Mouse (Mus musculus): ENCODE results near the gene Gm26602. TPM values are rescaled to one million over a fixed set of nuclear protein-coding genes. Genes with fewer than 3 reads are reported as not detected.
"Not testable (repeated sequence)": the region's sequence is repeated elsewhere in the genome, so short reads cannot be mapped to it uniquely, and the experiment has no call there.

Gene Gm26602
- polyA plus RNA-seq, 3 experiments from 2014 or later: 5.5 TPM; not detected in 2

GRCm38 (mm10) chr10:79934272-79934721, 23.6 kb downstream of the Gm26602 start:
- no peak for ATAC-seq

- ATAC-seq: no peak
Measured at GRCm38 (mm10) chr10:79934794-79935569, 24.3 kb downstream of the Gm26602 start.

- ATAC-seq: no peak
Measured at GRCm38 (mm10) chr10:79936284-79936910, 25.7 kb downstream of the Gm26602 start.

GRCm38 (mm10) chr10:79936911-79937441, 26.3 kb downstream of the Gm26602 start:
- ATAC-seq: peak; percentile 84

GRCm38 (mm10) chr10:79937775-79938526, 27.3 kb downstream of the Gm26602 start:
- ATAC-seq: no peak

DNA sequence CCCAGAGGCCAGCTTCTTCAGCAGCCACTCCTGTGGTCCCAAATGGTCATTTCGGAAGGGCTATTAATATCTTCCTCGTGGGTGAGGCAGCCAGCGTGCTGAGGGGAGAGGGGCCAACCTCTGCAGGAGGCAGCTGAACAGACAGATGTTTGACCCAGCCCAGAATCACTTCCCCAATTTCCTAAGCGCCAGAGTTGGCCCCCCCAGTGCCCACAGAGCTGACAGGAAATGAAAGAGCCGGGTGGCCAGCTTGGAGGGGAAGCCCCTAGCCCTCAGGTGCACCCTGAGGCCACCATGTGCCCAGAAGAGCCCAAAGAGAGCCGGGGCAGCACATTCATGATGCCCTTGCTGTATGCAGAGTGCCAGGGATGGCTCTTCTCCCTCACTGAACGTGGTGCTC, 30.1 kb downstream of the Gm26602 start:
- ATAC-seq: no peak

DNA sequence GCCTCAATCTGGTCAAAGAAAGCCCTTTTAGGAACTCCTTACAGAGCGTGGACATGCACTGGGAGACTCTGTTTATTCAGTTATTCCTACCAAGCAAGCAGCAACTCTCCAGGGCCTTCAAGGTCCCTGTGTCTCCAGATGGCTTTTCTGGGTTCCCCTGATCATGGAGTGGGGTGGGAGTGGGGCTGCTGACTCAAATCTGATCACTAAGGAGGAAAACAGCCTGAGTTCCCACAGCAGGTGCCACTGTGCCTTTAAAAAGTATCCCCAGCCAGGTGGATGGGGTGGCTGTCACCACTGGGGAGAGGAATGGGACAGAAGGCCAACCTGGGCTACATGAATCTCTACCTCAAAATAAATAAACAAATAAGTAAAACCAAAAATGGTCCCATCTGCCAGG, 32.3 kb downstream of the Gm26602 start:
- ATAC-seq: no peak

DNA sequence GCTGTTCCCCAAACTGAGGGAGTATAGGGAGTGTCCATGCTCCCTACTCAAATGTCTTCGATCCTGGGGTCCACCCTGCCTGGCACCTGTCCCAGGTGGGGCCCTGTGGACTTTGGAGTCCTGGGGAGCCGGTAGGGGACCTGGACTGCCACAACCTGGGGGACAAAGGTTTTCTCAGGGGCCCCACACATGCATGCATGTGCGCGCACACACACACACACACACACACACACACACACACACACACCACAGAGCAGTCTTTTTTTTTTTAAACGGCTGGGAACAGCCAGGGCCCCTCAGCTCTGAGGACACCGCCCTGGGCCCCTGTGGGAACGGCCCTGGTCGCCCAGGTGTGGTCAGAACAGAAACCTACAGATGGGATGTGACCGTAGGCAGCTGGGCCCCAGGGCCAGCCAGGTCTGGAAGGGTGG, 32.8 kb downstream of the Gm26602 start:
- no peak for ATAC-seq

- no peak for ATAC-seq
Measured at GRCm38 (mm10) chr10:79945507-79946234, 35.0 kb downstream of the Gm26602 start.

DNA sequence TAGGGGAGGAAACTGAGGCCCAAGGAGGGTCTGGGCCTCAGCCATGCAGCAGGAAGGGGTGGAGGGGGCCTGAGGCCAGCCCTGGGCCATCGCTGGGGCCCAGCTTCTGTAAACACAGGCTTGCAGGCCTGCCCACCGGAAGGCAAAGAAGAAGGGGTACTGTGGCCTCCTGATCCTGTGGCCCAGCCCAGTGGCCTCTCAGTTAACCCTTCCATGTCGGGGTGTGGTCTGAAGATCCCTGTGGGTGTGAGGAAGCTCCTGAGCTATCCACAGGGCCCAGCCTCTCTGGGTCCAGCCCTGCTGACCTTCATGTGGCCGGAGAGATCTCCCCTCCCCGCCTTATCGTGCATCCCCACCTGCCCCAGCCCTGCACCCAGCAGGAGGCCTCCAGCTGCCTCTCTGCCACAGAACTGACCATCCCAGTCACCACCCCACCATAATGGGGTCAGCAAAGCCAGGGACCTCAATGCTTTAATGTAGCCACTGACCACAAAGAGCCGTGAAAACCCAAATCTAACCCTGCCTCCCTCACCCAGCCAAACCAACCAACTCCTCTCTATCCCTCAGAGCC, 36.2 kb downstream of the Gm26602 start:
- no peak for ATAC-seq

DNA sequence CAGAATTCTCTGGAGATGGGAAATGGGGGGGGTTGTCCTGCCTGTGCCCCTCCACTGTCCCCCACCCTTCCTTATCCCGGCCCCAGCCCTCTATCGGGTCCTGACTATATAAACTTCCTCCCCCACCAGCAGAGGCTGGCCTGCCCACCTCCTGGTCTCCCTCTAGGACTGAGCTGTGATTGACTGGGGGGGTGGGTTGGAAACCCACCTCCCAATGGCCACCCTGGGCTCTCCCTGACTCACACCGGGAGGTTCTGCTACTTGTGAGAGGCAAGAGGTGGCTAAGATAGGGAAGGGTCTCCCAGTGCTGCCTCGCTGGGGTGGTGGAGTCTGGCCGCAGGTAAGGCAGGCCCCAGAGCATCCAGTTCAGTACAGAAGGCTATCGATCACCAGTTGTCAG, 36.8 kb downstream of the Gm26602 start:
- no peak for ATAC-seq

DNA sequence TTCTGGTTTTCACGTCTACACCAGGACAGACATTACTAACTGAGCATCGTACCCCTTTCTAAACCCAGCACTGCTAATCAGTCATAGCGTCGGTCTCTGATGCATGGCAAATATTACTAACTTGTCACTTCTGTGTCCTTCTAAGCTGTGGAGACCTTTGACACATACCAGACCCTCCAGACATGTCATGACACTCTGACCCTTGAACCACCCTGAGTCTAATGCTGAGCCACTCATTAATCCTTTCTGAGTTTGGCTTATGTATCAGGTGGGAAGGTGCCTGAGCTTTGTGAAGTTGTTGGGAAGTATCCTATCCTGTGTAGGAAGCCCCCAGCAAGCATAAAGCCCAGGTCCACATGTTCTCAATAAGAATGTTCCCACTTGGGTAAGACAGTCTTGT, 39.2 kb downstream of the Gm26602 start:
- ATAC-seq: no peak

- ATAC-seq: no peak
Measured at GRCm38 (mm10) chr10:79950661-79951060, 40.0 kb downstream of the Gm26602 start.

DNA sequence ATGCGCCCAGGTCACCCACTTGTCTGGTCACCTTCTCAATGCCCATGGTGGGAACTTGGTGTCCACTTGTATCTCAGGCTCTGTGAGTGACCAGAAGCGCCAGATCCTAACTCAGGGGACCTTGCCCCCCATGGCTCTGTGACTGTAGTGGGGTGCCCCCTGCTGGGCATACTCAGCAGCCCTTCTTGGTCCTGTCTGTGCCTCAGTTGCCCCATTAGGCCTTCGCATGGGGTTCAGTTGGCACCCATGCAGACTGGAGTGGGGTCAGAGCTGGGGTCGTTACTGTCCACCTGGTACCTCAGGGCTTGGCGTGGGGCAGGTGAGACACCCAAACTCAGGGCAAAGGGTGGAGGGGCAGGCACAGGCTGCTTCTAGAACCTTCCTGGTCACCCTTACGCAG, 43.3 kb downstream of the Gm26602 start:
- no peak for ATAC-seq

GRCm38 (mm10) chr10:79955691-79956090, 45.0 kb downstream of the Gm26602 start:
- no peak for ATAC-seq

DNA sequence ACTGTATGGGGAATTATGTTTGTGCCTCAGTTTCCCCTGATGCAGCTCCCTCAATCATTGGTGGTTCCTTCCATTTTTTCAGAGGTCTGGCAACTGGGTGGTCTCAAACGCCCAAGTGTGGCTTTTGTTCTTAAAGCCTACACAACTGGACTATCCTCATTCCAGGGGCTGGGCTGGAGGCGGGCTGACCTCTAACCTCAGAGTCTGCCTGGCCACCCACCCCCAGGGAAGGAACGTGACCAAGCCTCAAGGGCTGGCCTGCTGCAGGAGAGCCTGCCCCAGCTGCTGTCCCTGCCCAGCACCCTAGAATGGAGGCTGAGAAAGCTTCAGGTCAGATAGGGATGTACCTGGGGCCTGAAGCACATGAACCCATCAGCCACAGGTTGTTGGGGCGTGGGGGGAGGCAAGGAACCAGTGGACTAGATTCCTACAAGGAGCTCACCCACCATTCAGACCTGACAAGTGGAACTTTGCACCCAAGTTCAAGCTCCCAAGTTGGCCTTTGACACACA, 46.0 kb downstream of the Gm26602 start:
- no peak for ATAC-seq

DNA sequence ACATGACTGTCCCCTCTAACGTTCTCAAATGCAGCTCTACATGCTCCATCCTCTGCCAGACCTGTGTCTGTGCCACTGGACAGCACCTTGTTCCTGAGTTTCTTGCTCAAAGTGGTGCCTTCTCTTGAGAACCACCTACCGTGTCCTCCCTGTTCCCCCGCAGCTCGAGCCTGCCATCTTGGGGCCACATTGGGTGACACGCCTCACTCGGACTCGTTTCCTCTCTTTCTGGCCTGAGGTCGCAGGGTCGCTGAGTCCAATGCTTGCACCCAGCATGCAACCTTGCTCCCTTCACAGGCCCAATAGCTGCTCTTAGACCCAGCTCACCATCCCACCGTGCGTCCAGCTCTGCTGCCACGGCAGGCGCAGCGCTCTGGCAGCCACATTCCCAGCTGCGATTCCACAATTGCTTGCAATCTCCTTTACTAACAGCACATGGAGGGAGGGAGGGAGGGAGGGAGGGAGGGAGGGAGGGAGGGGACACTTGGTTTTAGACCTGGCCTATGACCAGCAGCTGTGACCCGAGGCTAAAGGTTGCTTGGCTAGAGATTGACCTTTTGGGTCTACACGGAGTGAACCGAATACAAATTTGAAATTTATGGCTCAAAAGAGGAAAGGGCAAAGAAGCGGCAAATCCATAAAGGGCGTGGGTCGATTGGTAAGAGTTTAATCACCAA, 47.6 kb downstream of the Gm26602 start:
- ATAC-seq: no peak

- not testable (repeated sequence) for ATAC-seq
Measured at GRCm38 (mm10) chr10:79959412-79959811, 48.8 kb downstream of the Gm26602 start.

GRCm38 (mm10) chr10:79959847-79960601, 49.4 kb downstream of the Gm26602 start, which contains the start of gene Wdr18:
TSS of gene Wdr18 (plus strand) at chr10:79960152.
- peak; percentile 93 for ATAC-seq
